Mouse (Mus musculus) bone marrow macrophage, adult 2 months (primary cell): ENCODE measurements at regions not wholly inside any gene's neighbourhood (a gene's known extent, or its start where the extent isn't known, plus 50 kb on each side); places are given as distances from the start of the nearest gene placed in this dataset.

Experiments used
- CTCF ChIP-seq: IDR thresholded peaks from 2 replicates; pipeline ENCODE4 v1.5.1; 2012; ENCODE audit warnings: low read depth, mild to moderate bottlenecking, low read length, moderate library complexity
- POLR2A ChIP-seq: IDR thresholded peaks from 2 replicates; pipeline ENCODE4 v1.6.1; 2012; ENCODE audit warnings: mild to moderate bottlenecking, low read depth, low read length, borderline replicate concordance

DNA sequence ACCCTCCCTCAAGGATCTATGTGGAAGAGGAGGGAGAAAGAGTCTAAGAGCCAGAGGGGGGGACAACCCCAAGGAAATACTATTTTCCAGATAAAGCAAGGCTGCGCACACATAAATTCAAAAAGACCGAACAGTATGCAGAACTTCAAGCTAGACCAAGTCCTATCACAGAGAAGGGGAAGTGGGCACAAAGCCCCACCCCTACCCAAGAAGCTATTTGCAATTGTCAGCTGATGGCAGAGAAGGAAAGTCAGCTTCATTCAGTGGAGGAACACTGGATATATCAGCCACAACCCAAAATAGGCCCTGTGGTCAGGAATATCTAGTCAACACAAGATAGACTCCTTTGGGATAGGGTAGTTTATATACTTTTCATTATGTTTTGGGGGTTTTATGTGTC, 84.9 kb upstream of the Akirin2 start:
- TF ChIP-seq POLR2A (no peak), CTCF (no peak)
